Mouse (Mus musculus) liver, embryonic 14.5 days (tissue): Measurements from ENCODE around the gene Arhgap21.

ENCODE experiments used
- CTCF ChIP-seq: IDR thresholded peaks from 2 replicates; pipeline ENCODE4 v1.5.1; 2016; ENCODE audit warnings: antibody characterized with exemption, low read depth, control low read depth
- EP300 ChIP-seq: IDR thresholded peaks from 2 replicates; pipeline ENCODE4 v1.6.1; 2016; ENCODE audit warnings: antibody characterized with exemption, low read depth

GRCm38 (mm10) chr2:20945596-20945995, 23.1 kb downstream of the Arhgap21 start:
- TF ChIP-seq CTCF (no peak), EP300 (no peak)
